Mouse (Mus musculus) layer of hippocampus, adult 2 months (tissue): ENCODE measurements around the gene Atp6v1a. TPM values are rescaled to one million over a fixed set of nuclear protein-coding genes. Genes with fewer than 3 reads are reported as not detected.

Source experiments
- DNase-seq, 2 experiments: peaks; one replicate each; pipeline ENCODE4 v3.0.0; 2022; ENCODE audit warnings: low spot score in 2 of 2
- H3K27ac ChIP-seq: fragments of 200-600 bp; 2 replicates; pipeline ENCODE4 v1.8.1; 2022
- H3K4me3 ChIP-seq: fragments of 200-600 bp; 2 replicates; pipeline ENCODE4 v1.8.1; 2022; ENCODE audit warnings: mild to moderate bottlenecking
- CTCF ChIP-seq: fragments of 200-600 bp; conservative IDR thresholded peaks from 2 replicates; pipeline ENCODE4 v1.8.1; 2022; ENCODE audit warnings: antibody characterized with exemption, mild to moderate bottlenecking, moderate library complexity
- total RNA-seq, 2 experiments: library from RNA; stranded (reverse); gene quantifications; 2 replicates each; pipeline ENCODE4 v1.2.3; 2021

Atp6v1a gene
- total RNA-seq, 2 experiments from 2014 or later, result 535 to 581 TPM

- no peak for DNase-seq
- no peak overlapping the region for H3K4me3 ChIP-seq
- TF ChIP-seq CTCF, result no peak
- H3K27ac ChIP-seq, result no peak overlapping the region
Observed at GRCm38 (mm10) chr16:44101181-44101710, 38.3 kb downstream of the Atp6v1a start.

- DNase-seq, result no peak
- H3K4me3 ChIP-seq, result no peak overlapping the region
- H3K27ac ChIP-seq, result no peak overlapping the region
- no peak for TF ChIP-seq CTCF
Observed at GRCm38 (mm10) chr16:44099377-44099776, 40.1 kb downstream of the Atp6v1a start.

- Histone ChIP-seq H3K27ac (no peak overlapping the region), H3K4me3 (no peak overlapping the region)
- DNase-seq, result no peak
- no peak for TF ChIP-seq CTCF
Observed at GRCm38 (mm10) chr16:44087650-44088049, 51.9 kb downstream of the Atp6v1a start.

GRCm38 (mm10) chr16:44063025-44063894 lies 76.2 kb downstream of the Atp6v1a start, which contains the start of gene Gramd1c:
Gene Gramd1c, minus strand, starts transcription at chr16:44063345.
- peak; percentile 55 to 65 for DNase-seq
- Histone ChIP-seq H3K4me3 (peak within 1 kb of the TSS; percentile 77), H3K27ac (peak within 1 kb of the TSS; percentile 86)
- TF ChIP-seq CTCF, result peak; percentile 84

- no peak overlapping the region for H3K27ac ChIP-seq
- H3K4me3 ChIP-seq, result no peak overlapping the region
- no peak for TF ChIP-seq CTCF
- no peak for DNase-seq
Observed at GRCm38 (mm10) chr16:44061341-44061740, 78.2 kb downstream of the Atp6v1a start.

- H3K4me3 ChIP-seq, result no peak overlapping the region
- TF ChIP-seq CTCF, result no peak
- DNase-seq, result no peak
- H3K27ac ChIP-seq, result no peak overlapping the region
Observed at GRCm38 (mm10) chr16:44060604-44061286, 78.8 kb downstream of the Atp6v1a start.

GRCm38 (mm10) chr16:44058745-44059144 lies 80.8 kb downstream of the Atp6v1a start:
- peak overlapping the region; percentile 56; the same call in 1 of the 2 replicates for H3K27ac ChIP-seq
- DNase-seq, result peak; percentile 83 to 88
- H3K4me3 ChIP-seq, result peak overlapping the region; percentile 25; the same call in 1 of the 2 replicates
- peak; percentile 97 for TF ChIP-seq CTCF

- Histone ChIP-seq H3K27ac (no peak overlapping the region), H3K4me3 (no peak overlapping the region)
- no peak for DNase-seq
- no peak for TF ChIP-seq CTCF
Observed at GRCm38 (mm10) chr16:44055766-44056165, 83.7 kb downstream of the Atp6v1a start.

GRCm38 (mm10) chr16:44053265-44053664 lies 86.2 kb downstream of the Atp6v1a start:
- H3K4me3 ChIP-seq, result no peak overlapping the region
- H3K27ac ChIP-seq, result no peak overlapping the region
- TF ChIP-seq CTCF, result no peak
- DNase-seq, result no peak

- DNase-seq, result no peak
- no peak for TF ChIP-seq CTCF
- no peak overlapping the region for H3K4me3 ChIP-seq
- no peak overlapping the region for H3K27ac ChIP-seq
Observed at GRCm38 (mm10) chr16:44052390-44052789, 87.1 kb downstream of the Atp6v1a start.

GRCm38 (mm10) chr16:44050139-44050538 lies 89.4 kb downstream of the Atp6v1a start:
- no peak overlapping the region for H3K4me3 ChIP-seq
- H3K27ac ChIP-seq, result no peak overlapping the region
- no peak for TF ChIP-seq CTCF
- DNase-seq, result no peak

GRCm38 (mm10) chr16:44039112-44039511 lies 100.4 kb downstream of the Atp6v1a start:
- peak overlapping the region; percentile 23; the same call in 1 of the 2 replicates for H3K27ac ChIP-seq
- peak; percentile 64 for TF ChIP-seq CTCF
- H3K4me3 ChIP-seq, result no peak overlapping the region
- no peak for DNase-seq

Other genes starting within 250 kb of the Atp6v1a start
- gene Ccdc191, start 249.9 kb downstream of the Atp6v1a start, total RNA-seq, result 1 to 10 TPM; 4.8 to 5.1 TPM
- gene Qtrt2, start 212.9 kb downstream of the Atp6v1a start, total RNA-seq, result 10 to 100 TPM; 38.8 to 40.7 TPM
- gene Zdhhc23, start 159.9 kb downstream of the Atp6v1a start, total RNA-seq, result 10 to 100 TPM; 43.4 to 49.1 TPM
- 1 to 10 TPM; 4.6 to 5.1 TPM for gene Gramd1c, start 76.4 kb downstream of the Atp6v1a start, total RNA-seq
- 10 to 100 TPM; 59.2 to 61.1 TPM for gene Naa50, start 125 bp upstream of the Atp6v1a start, total RNA-seq
- 10 to 100 TPM; 41.4 to 43.0 TPM for gene Usf3, start 33.5 kb upstream of the Atp6v1a start, total RNA-seq
- 10 to 100 TPM; 43.5 to 45.0 TPM for gene Sidt1, start 193.5 kb upstream of the Atp6v1a start, total RNA-seq
- 10 to 100 TPM; 20.6 to 23.3 TPM for gene Spice1, start 207.4 kb upstream of the Atp6v1a start, total RNA-seq